ENCODE assay signal across 11 mouse cellular contexts in the genomic region with DNA sequence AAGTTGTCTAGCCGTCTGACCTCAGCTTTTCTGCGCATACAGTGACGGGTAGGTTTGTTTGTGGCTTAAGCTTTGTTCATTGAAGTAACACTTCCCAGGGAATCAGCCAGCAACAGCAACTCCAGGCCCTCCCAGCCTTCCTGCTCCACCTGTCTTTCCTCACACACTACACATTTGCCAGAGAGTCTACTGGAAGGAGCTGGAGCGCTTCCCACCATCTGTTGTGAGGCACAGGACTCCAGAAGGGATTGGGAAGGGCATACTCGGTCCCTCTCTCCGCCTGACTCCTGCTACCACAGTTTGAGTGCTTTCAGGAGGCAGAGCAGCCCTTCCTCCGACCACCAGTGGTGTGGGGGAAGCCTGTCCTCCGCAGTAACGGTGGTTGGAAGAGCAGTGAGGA.
A peak's percentile ranks its signal among the peaks of the same experiment; 100 is the strongest.
DNase-seq lines count a peak whose midpoint lies in the region; ATAC-seq and TF ChIP-seq lines count a peak whose summit lies in the region.
"Had no signal": no experiment of that assay in that cellular context is flagged by ENCODE, and none has a peak within 500 bp of the region (broad histone marks: within the 10 kb centered on the region; RNA-seq: fewer than 3 reads in every experiment).

No protein-coding gene starts in this region.

- peak; percentile 14 for DNase-seq in gastrocnemius, postnatal 10 days
- no peak for DNase-seq in gastrocnemius, postnatal 36 days
- peak; percentile 45 for DNase-seq in forebrain, postnatal 0 days
- peak; percentile 18 for DNase-seq in stomach, postnatal 0 days (ENCODE audit: low spot score)
- no peak for DNase-seq in kidney, postnatal 36 days
- no peak for DNase-seq in Muller cell, postnatal 12 days (ENCODE audit: inconsistent ontology term)
- DNase-seq: lung, postnatal 10 days had no signal

- no peak overlapping the region for H3K9ac ChIP-seq in neural tube, embryonic 13.5 days
- no peak overlapping the region for H3K9ac ChIP-seq in neural tube, embryonic 15.5 days (replicated peaks)
- no peak overlapping the region for H3K9ac ChIP-seq in forebrain, postnatal 0 days
- no peak overlapping the region for H3K9ac ChIP-seq in stomach, postnatal 0 days (ENCODE audit: low read length)
- H3K9ac ChIP-seq: midbrain, embryonic 13.5 days had no signal

- no peaks in the 10 kb centered on the region for H3K9me3 ChIP-seq in neural tube, embryonic 13.5 days
- H3K9me3 ChIP-seq in neural tube, embryonic 15.5 days (replicated peaks) = no peaks in the 10 kb centered on the region
- H3K9me3 ChIP-seq in forebrain, postnatal 0 days (ENCODE audit: low read length) = no peaks in the 10 kb centered on the region
- no peaks in the 10 kb centered on the region for H3K9me3 ChIP-seq in stomach, postnatal 0 days (ENCODE audit: control insufficient read depth, low read length)
- H3K9me3 ChIP-seq: midbrain, embryonic 13.5 days had no signal

- no peak for TF ChIP-seq EP300 in stomach, postnatal 0 days (optimal IDR thresholded peaks at IDR 0.05)

- no peak overlapping the region for H3K4me3 ChIP-seq in neural tube, embryonic 13.5 days
- H3K4me3 ChIP-seq in neural tube, embryonic 15.5 days (replicated peaks) = no peak overlapping the region
- no peak overlapping the region for H3K4me3 ChIP-seq in forebrain, postnatal 0 days (ENCODE audit: low read depth, low read length)
- H3K4me3 ChIP-seq in stomach, postnatal 0 days (ENCODE audit: low read depth, low read length) = no peak overlapping the region
- H3K4me3 ChIP-seq: midbrain, embryonic 13.5 days had no signal

- intact Hi-C loops in gastrocnemius, postnatal 36 days (cut with DNase I) = no loop called here

- no peak for TF ChIP-seq CTCF in forebrain, postnatal 0 days (IDR thresholded peaks at IDR 0.05; ENCODE audit: low read depth)
- TF ChIP-seq CTCF in stomach, postnatal 0 days (IDR thresholded peaks at IDR 0.05; ENCODE audit: low read depth) = no peak

- ATAC-seq in neural tube, embryonic 13.5 days (ENCODE audit: low read depth) = no peak
- no peak for ATAC-seq in neural tube, embryonic 15.5 days (ENCODE audit: low FRiP score)
- peak; percentile 78 for ATAC-seq in forebrain, postnatal 0 days
- ATAC-seq in stomach, postnatal 0 days (ENCODE audit: low FRiP score, low TSS enrichment) = no peak
- ATAC-seq: midbrain, embryonic 13.5 days had no signal

- no peak overlapping the region for H3K4me2 ChIP-seq in neural tube, embryonic 13.5 days
- H3K4me2 ChIP-seq in neural tube, embryonic 15.5 days = no peak overlapping the region
- no peak overlapping the region for H3K4me2 ChIP-seq in forebrain, postnatal 0 days (ENCODE audit: low read depth)
- H3K4me2 ChIP-seq in stomach, postnatal 0 days (replicated peaks; ENCODE audit: low read depth) = no peak overlapping the region
- H3K4me2 ChIP-seq: liver, embryonic 11.5 days; midbrain, embryonic 13.5 days had no signal

- peaks cover 15% of the 10 kb centered on the region for H3K36me3 ChIP-seq in neural tube, embryonic 13.5 days
- no peaks in the 10 kb centered on the region for H3K36me3 ChIP-seq in neural tube, embryonic 15.5 days
- H3K36me3 ChIP-seq in forebrain, postnatal 0 days (ENCODE audit: insufficient read depth) = no peaks in the 10 kb centered on the region
- H3K36me3 ChIP-seq in stomach, postnatal 0 days (ENCODE audit: control insufficient read depth, insufficient read depth, low read length) = no peaks in the 10 kb centered on the region

- peak overlapping the region; percentile 74; the same call in 1 of the 2 replicates for H3K27ac ChIP-seq in neural tube, embryonic 13.5 days (replicated peaks)
- H3K27ac ChIP-seq in neural tube, embryonic 15.5 days (replicated peaks) = no peak overlapping the region
- H3K27ac ChIP-seq in forebrain, postnatal 0 days (ENCODE audit: low read depth, low read length) = no peak overlapping the region
- H3K27ac ChIP-seq in stomach, postnatal 0 days (replicated peaks) = no peak overlapping the region
- H3K27ac ChIP-seq: midbrain, embryonic 13.5 days had no signal

- no peaks in the 10 kb centered on the region for H3K27me3 ChIP-seq in neural tube, embryonic 13.5 days
- no peaks in the 10 kb centered on the region for H3K27me3 ChIP-seq in neural tube, embryonic 15.5 days (replicated peaks)
- no peaks in the 10 kb centered on the region for H3K27me3 ChIP-seq in forebrain, postnatal 0 days (ENCODE audit: insufficient read depth, low read length)
- H3K27me3 ChIP-seq in stomach, postnatal 0 days (ENCODE audit: control insufficient read depth, insufficient read depth, low read length) = no peaks in the 10 kb centered on the region
- H3K27me3 ChIP-seq: midbrain, embryonic 13.5 days had no signal

- H3K4me1 ChIP-seq in neural tube, embryonic 13.5 days (replicated peaks) = peaks cover 21% of the 10 kb centered on the region
- peaks cover 13% of the 10 kb centered on the region for H3K4me1 ChIP-seq in neural tube, embryonic 15.5 days
- 0 out of 2 replicates have a peak, but pooled peaks cover 9% of the 10 kb centered on the region for H3K4me1 ChIP-seq in forebrain, postnatal 0 days (ENCODE audit: insufficient read depth)
- no peaks in the 10 kb centered on the region for H3K4me1 ChIP-seq in stomach, postnatal 0 days (replicated peaks; ENCODE audit: control insufficient read depth, insufficient read depth)

- WGBS in neural tube, embryonic 13.5 days = 78% methylated on average over 9 of the region's 9 CpGs
- 71% methylated on average over 9 of the region's 9 CpGs for WGBS in neural tube, embryonic 15.5 days
- WGBS in forebrain, postnatal 0 days = 80% methylated on average over 9 of the region's 9 CpGs
- whole genome bisulfite sequencing in stomach, postnatal 0 days = 60% methylated on average over 9 of the region's 9 CpGs

Comparison
In these comparisons a context has a peak if more than half of its experiments do, and no peak if none do; other contexts are left out.
1. DNase-seq: peak in gastrocnemius, postnatal 10 days (single experiment), forebrain, postnatal 0 days (single experiment) and stomach, postnatal 0 days (single experiment); none in gastrocnemius, postnatal 36 days (0 of 2), kidney, postnatal 36 days (0 of 2) and Muller cell, postnatal 12 days (single experiment).